Mouse (Mus musculus): ENCODE measurements around the gene Ankzf1. TPM values are rescaled to one million over a fixed set of nuclear protein-coding genes. Genes with fewer than 3 reads are reported as not detected.

The Ankzf1 gene
- total RNA-seq, 1 experiment from 2014 or later: 34.6 TPM

DNA sequence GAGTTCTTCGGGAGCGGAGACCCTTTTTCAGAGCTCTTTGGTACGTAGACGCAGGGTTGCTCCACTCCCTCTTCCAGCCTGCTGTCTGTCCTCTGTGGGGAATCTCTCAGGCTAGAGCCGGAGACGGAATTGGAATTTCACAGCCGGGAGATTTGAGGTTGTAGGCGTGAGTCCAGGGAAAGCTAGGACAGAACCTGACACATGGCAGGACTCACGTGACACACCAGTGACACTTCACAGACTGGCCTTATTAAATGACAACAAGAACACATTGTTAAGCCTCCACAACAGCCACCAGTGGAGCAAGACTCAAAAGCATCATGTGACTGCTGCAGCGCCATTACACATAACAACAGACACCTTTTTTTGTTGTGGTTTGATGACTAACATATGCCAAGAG, 47.6 kb downstream of the Ankzf1 start:
- ATAC-seq (replicated peaks in 1 of 2; ENCODE audit: insufficient read depth in 1 of 2, low FRiP score in 2 of 2, low TSS enrichment in 1 of 2, low read depth in 1 of 2, poor library complexity in 2 of 2, severe bottlenecking in 2 of 2): no peak

DNA sequence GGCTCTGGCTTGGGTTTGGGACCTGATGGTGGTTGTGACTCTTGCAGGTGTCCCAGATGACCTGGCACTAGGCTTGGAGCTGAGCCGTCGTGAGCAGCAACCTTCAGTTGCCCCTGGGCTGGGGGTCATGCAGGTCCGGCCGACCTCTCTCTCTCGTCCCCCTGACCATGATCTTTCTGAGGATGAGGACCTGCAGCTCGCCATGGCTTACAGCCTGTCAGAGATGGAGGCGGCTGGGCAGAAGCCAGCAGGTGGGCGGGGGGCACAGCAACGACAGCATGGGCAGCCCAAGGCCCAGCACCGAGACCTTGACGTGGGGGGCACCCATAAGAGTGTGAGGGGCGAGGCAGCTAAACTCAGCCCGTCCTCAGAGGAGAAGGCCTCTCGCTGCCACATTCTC, 51.5 kb downstream of the Ankzf1 start:
- ATAC-seq (replicated peaks in 1 of 2; ENCODE audit: insufficient read depth in 1 of 2, low FRiP score in 2 of 2, low TSS enrichment in 1 of 2, low read depth in 1 of 2, poor library complexity in 2 of 2, severe bottlenecking in 2 of 2): no peak

DNA sequence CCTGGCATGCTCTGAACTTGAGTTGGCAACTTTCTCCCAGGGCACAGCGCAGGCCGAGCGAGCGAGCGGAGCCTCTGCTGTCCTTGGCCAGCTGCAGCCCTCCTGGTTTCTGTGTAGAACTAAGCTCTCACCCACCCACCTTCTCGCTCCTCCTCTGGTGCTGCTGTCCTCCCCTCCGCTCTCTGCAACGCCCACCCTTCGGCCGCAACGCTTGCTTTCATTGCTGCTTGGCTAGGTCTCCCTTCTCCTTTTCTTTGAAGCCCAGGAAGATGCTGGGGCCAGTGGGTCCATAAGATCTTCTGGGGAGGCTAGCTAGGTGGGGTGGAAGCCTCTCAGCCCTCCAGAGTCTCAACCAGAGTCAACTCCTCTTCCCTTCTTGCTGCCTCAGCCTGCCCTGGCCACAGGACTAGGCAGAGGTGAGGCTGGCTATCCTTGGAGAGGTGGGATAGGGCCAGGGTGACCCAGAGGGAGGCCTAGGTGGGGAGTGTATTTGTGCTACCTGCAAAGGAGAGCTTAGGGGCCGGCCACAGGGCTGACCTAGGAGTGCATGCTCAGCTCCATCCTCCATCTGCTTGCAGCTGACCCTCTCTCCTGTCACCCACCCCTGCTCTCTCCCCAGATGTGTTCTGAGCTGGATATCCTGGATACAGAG, 52.4 kb downstream of the Ankzf1 start:
- ATAC-seq (replicated peaks in 1 of 2; ENCODE audit: insufficient read depth in 1 of 2, low FRiP score in 2 of 2, low TSS enrichment in 1 of 2, low read depth in 1 of 2, poor library complexity in 2 of 2, severe bottlenecking in 2 of 2): no peak

DNA sequence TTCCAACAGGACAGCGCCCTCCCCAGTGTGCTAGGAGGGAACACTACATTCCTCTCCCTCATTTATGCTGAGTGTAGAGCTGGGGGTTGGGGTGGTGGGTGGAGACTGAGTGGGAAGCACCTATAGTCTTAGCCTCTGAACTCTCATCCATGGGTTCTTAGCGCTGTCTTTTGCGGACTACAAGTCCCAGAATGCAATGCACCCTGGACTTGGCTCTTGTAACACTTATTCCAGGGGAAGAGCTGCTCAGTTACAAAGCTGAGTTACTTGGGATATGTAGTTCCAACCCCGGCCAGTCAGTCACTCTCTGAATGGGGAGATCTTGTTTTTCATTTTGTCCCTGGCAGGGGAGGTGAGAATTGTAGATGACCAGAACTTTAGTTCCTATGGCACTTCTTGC, 52.9 kb downstream of the Ankzf1 start:
- peak; percentile 68 to 69 for ATAC-seq (replicated peaks in 1 of 2; ENCODE audit: insufficient read depth in 1 of 2, low FRiP score in 2 of 2, low TSS enrichment in 1 of 2, low read depth in 1 of 2, poor library complexity in 2 of 2, severe bottlenecking in 2 of 2)

DNA sequence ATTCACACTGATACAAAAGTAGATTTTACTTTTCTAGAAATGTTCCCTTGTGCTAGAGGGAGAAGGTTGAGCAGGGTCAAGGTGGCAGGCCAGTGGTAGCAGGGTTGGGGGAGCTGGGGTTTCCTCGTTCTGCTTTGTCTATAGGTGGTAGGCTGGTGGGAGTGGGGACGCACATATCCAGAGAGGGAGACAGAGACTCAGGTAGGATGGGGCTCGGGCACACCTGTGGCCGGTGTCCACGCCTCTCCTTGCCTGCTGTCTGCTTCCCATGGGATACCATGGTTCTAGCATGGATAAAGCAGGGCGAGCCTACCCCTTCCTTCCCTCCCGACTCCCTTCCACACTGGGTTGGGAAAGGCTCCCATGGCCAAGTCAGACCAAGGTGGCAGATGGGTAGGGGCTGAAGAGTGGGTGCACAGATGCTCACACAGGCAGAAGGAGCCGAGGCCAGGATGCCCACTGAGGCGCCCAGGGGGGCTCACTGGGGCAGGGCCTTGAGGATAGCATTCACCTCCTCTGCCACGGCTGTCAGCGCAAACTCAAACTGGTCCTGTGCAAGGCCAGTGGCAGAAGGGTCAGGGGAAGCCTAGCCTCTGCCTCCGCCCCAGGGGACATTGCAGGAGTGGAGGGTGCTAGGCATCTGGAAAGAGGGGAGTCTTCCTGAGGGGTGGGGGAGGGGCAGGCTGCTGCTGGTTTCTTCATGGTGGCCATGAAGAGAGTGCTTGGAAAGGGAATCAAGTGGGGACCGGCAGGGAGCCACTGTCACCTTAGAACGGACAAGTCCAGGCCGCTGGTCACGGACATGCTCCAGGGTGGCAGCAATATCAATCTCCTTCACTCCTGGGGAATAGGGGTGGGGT, 55.4 kb downstream of the Ankzf1 start:
- no peak for ATAC-seq (replicated peaks in 1 of 2; ENCODE audit: insufficient read depth in 1 of 2, low FRiP score in 2 of 2, low TSS enrichment in 1 of 2, low read depth in 1 of 2, poor library complexity in 2 of 2, severe bottlenecking in 2 of 2)

DNA sequence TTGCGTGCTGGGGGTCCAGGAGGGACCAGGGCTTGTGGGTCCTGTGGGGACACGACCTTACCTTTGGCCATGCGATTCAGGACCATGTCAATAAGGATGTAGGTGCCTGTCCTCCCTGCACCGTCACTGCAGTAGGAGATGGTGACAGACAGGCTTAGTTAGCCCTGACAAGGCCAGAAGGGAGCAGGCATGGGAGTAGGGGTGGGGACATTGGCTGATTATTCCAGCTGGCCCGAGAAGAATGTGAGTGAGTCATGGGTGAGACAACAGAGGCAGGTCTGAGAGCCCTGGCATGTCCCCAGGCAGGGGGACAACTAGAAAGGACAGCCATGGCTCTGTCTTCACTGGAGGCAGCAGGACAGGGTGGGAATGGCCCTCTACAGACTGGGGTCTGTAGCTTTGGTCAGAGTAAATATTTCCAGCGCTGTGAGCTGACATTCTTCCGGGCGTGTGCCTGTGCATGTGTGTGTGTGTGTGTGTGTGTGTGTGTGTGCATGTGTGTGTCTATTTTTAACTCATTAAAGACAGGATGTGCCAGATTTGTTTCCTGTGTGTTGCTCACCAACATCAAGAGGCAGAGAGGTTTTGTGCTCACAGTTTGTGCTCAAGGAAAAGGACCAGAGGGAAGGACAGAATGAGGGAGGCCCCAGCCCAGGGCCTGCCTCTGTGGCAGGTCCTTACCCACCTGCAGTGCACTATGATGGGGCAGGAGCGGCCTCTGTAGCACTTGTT, 56.3 kb downstream of the Ankzf1 start:
- ATAC-seq (replicated peaks in 1 of 2; ENCODE audit: insufficient read depth in 1 of 2, low FRiP score in 2 of 2, low TSS enrichment in 1 of 2, low read depth in 1 of 2, poor library complexity in 2 of 2, severe bottlenecking in 2 of 2): no peak

Other genes starting within 250 kb of the Ankzf1 start
- gene Ihh, start 240.5 kb upstream of the Ankzf1 start, total RNA-seq (2017): not detected in 2 replicates
- gene Nhej1, start 67.0 kb upstream of the Ankzf1 start, total RNA-seq (2017): 6.5 and 11.6 TPM in 2 replicates
- not detected in 2 replicates for gene Slc23a3, start 58.3 kb upstream of the Ankzf1 start, total RNA-seq (2017)
- gene Cnppd1, start 49.4 kb upstream of the Ankzf1 start, total RNA-seq (2017): 37.5 and 44.3 TPM in 2 replicates
- gene Retreg2, start 49.4 kb upstream of the Ankzf1 start, total RNA-seq (2017): 43.2 and 60.9 TPM in 2 replicates
- 38.0 and 43.7 TPM in 2 replicates for gene Zfand2b, start 23.5 kb upstream of the Ankzf1 start, total RNA-seq (2017)
- 3.4 and 6.2 TPM in 2 replicates for gene Abcb6, start 11.8 kb upstream of the Ankzf1 start, total RNA-seq (2017)
- 7.5 and 11.1 TPM in 2 replicates for gene Atg9a, start within 50 bp of the Ankzf1 start, total RNA-seq (2017)
- 13.3 and 23.6 TPM in 2 replicates for gene Glb1l, start 18.7 kb downstream of the Ankzf1 start, total RNA-seq (2017)
- gene Stk16, start 18.7 kb downstream of the Ankzf1 start, total RNA-seq (2017): 79.1 and 86.0 TPM in 2 replicates
- gene Tuba4a, start 27.7 kb downstream of the Ankzf1 start, total RNA-seq (2017): 133 and 166 TPM in 2 replicates
- 2.6 TPM in 1 of 2 replicates, not detected in the other for gene A630095N17Rik, start 40.0 kb downstream of the Ankzf1 start, total RNA-seq (2017)
- 12.5 and 15.4 TPM in 2 replicates for gene Dnajb2, start 44.3 kb downstream of the Ankzf1 start, total RNA-seq (2017)
- gene Ptprn, start 72.4 kb downstream of the Ankzf1 start, total RNA-seq (2017): not detected in 2 replicates
- gene Resp18, start 86.3 kb downstream of the Ankzf1 start, total RNA-seq (2017): not detected in 2 replicates
- gene Dnpep, start 125.8 kb downstream of the Ankzf1 start, total RNA-seq (2017): 39.8 and 43.1 TPM in 2 replicates
- gene Des, start 168.2 kb downstream of the Ankzf1 start, total RNA-seq (2017): not detected in 2 replicates
- gene Speg, start 183.1 kb downstream of the Ankzf1 start, total RNA-seq (2017): 2.4 and 3.9 TPM in 2 replicates
- gene Gmppa, start 243.8 kb downstream of the Ankzf1 start, total RNA-seq (2017): 70.0 and 84.8 TPM in 2 replicates